Mouse (Mus musculus) megakaryocyte, embryonic 14.5 days (primary cell): ENCODE results near the gene Apeh.

Experiments used
- FLI1 ChIP-seq: IDR thresholded peaks from 2 replicates; pipeline ENCODE4 v1.6.1; 2012; ENCODE audit warnings: low read length, inconsistent platforms, mixed read lengths
- GATA1 ChIP-seq: IDR thresholded peaks from 3 replicates; pipeline ENCODE4 v1.6.1; 2012; ENCODE audit warnings: mixed read lengths, low read length, inconsistent platforms, borderline replicate concordance

GRCm38 (mm10) chr9:108051931-108052220, 42.5 kb downstream of the Apeh start:
- TF ChIP-seq GATA1: no peak
- no peak for TF ChIP-seq FLI1
